8 mouse cellular contexts compared by ENCODE assay signal in genomic region chrX:16998578-16998977, GRCm38 (mm10).
DNase-seq lines count a peak whose midpoint lies in the region.

No protein-coding gene starts in this region.

- 29% methylated on average over 4 of the region's 5 CpGs for WGBS in midbrain, embryonic 10.5 days

- peak; percentile 17 to 63 for DNase-seq in cerebellum, postnatal 25 days
- DNase-seq in cerebellum, adult 11-12 months: no peak
- peak; percentile 7 for DNase-seq in urinary bladder, postnatal 14 days (ENCODE audit: low spot score)
- no peak for DNase-seq in urinary bladder, adult 18-20 months (ENCODE audit: low spot score in 2 of 2)
- peak; percentile 29 for DNase-seq in kidney, adult 11 months
- DNase-seq in midbrain, embryonic 10.5 days (ENCODE audit: low spot score): peak; percentile 14
- DNase-seq in urinary bladder, postnatal 36 days (ENCODE audit: low spot score in 2 of 2): no peak
- no peak for DNase-seq in layer of hippocampus, adult 9-10 months (ENCODE audit: low spot score)

- H3K4me3 ChIP-seq in midbrain, embryonic 10.5 days: no peak overlapping the region

- no peaks in the 10 kb centered on the region for H3K27me3 ChIP-seq in midbrain, embryonic 10.5 days (ENCODE audit: low read depth, poor library complexity, severe bottlenecking)

- no peaks in the 10 kb centered on the region for H3K9me3 ChIP-seq in midbrain, embryonic 10.5 days (replicated peaks)

- no peaks in the 10 kb centered on the region for H3K4me1 ChIP-seq in midbrain, embryonic 10.5 days

- H3K27ac ChIP-seq in midbrain, embryonic 10.5 days (replicated peaks): no peak overlapping the region

- no peaks in the 10 kb centered on the region for H3K36me3 ChIP-seq in midbrain, embryonic 10.5 days

Comparison
In these comparisons a context has a peak if more than half of its experiments do, and no peak if none do; other contexts are left out.
1. DNase-seq: peak in cerebellum, postnatal 25 days (2 of 2), urinary bladder, postnatal 14 days (single experiment), kidney, adult 11 months (single experiment) and midbrain, embryonic 10.5 days (single experiment); none in cerebellum, adult 11-12 months (single experiment), urinary bladder, adult 18-20 months (0 of 2), urinary bladder, postnatal 36 days (0 of 2) and layer of hippocampus, adult 9-10 months (single experiment).